Mouse (Mus musculus) CH12.LX (cell line): Measurements from ENCODE around the gene Htra2. TPM values are rescaled to one million over a fixed set of nuclear protein-coding genes. Genes with fewer than 3 reads are reported as not detected.

ENCODE experiments used
- DNase-seq: peaks from one replicate; pipeline ENCODE4 v3.0.0-alpha.2; 2013; ENCODE audit errors: extremely low read depth
- H3K27ac ChIP-seq: 2 replicates; pipeline ENCODE4 v1.5.1; 2012; ENCODE audit warnings: low read depth, mild to moderate bottlenecking, control low read depth, moderate library complexity; ENCODE audit not compliant: insufficient read depth
- H3K27me3 ChIP-seq: replicated peaks from 2 replicates; pipeline ENCODE3; 2012; ENCODE audit warnings: inconsistent platforms
- H3K36me3 ChIP-seq, 2 experiments: replicated peaks in 1 of 2; 2 replicates each; pipeline versions ENCODE3 to v1.6.1; 2012; ENCODE audit warnings: inconsistent platforms in 1 of 2, low read length in 1 of 2, mild to moderate bottlenecking in 1 of 2, mixed read lengths in 1 of 2, moderate library complexity in 1 of 2; ENCODE audit not compliant: control insufficient read depth in 1 of 2, insufficient read depth in 1 of 2
- H3K4me1 ChIP-seq, 2 experiments: 2 replicates each; pipeline ENCODE4 v1.6.1; 2012; ENCODE audit warnings: inconsistent platforms in 1 of 2, moderate library complexity in 1 of 2; ENCODE audit not compliant: insufficient read depth in 2 of 2, control insufficient read depth in 1 of 2
- H3K4me2 ChIP-seq: 2 replicates; pipeline ENCODE4 v1.6.1; 2012; ENCODE audit warnings: low read depth, mild to moderate bottlenecking, control low read depth; ENCODE audit not compliant: poor library complexity, insufficient read depth, severe bottlenecking
- H3K4me3 ChIP-seq, 3 experiments: fragments of 150-350 bp in 1 of 3; sonication (generic) in 1 of 3; replicated peaks in 1 of 3; 2 replicates each; pipeline versions ENCODE3 to v1.5.1; 2011 to 2012; ENCODE audit warnings: low read depth in 2 of 3, low read length in 2 of 3, mild to moderate bottlenecking in 2 of 3, moderate library complexity in 2 of 3, control low read depth in 1 of 3, improper control_type of control experiment in 1 of 3, inconsistent platforms in 1 of 3, mixed read lengths in 1 of 3; ENCODE audit not compliant: poor library complexity in 1 of 3
- H3K79me2 ChIP-seq: replicated peaks from 2 replicates; pipeline ENCODE4 v1.6.1; 2012; ENCODE audit warnings: mild to moderate bottlenecking, moderate library complexity; ENCODE audit not compliant: control insufficient read depth, poor library complexity, insufficient read depth, severe bottlenecking; ENCODE audit errors: extremely low read depth
- H3K9ac ChIP-seq: 2 replicates; pipeline ENCODE4 v1.6.1; 2012; ENCODE audit warnings: low read depth, mild to moderate bottlenecking, control low read depth, moderate library complexity; ENCODE audit not compliant: insufficient read depth
- H3K9me3 ChIP-seq: replicated peaks from 2 replicates; pipeline ENCODE3; 2012; ENCODE audit warnings: low read length, inconsistent platforms, mixed read lengths
- BHLHE40 ChIP-seq: IDR thresholded peaks from 2 replicates; pipeline ENCODE4 v1.6.1; 2011; ENCODE audit warnings: mild to moderate bottlenecking, low read depth, low read length, improper control_type of control experiment
- CHD1 ChIP-seq: IDR thresholded peaks from 2 replicates; pipeline ENCODE4 v1.6.1; 2012; ENCODE audit warnings: low read depth, low read length, improper control_type of control experiment, inconsistent platforms
- CTCF ChIP-seq, 2 experiments: IDR thresholded peaks in 1 of 2; conservative IDR thresholded peaks in 1 of 2; 2 replicates each; pipeline ENCODE4 v1.5.1; 2011 to 2012; ENCODE audit warnings: low read depth in 2 of 2, low read length in 2 of 2, improper control_type of control experiment in 1 of 2, inconsistent platforms in 1 of 2, mild to moderate bottlenecking in 1 of 2, moderate library complexity in 1 of 2
- EP300 ChIP-seq: IDR thresholded peaks from 2 replicates; pipeline ENCODE4 v1.6.1; 2011; ENCODE audit warnings: low read length, improper control_type of control experiment
- ETS1 ChIP-seq: conservative IDR thresholded peaks from 2 replicates; pipeline ENCODE4 v1.6.1; 2012; ENCODE audit warnings: low read depth, mild to moderate bottlenecking, inconsistent platforms, low read length, improper control_type of control experiment, moderate library complexity
- IRF4 ChIP-seq: IDR thresholded peaks from 2 replicates; pipeline ENCODE4 v1.6.1; 2014; ENCODE audit warnings: low read depth, mild to moderate bottlenecking, inconsistent platforms, low read length, improper control_type of control experiment
- JUN ChIP-seq: IDR thresholded peaks from 2 replicates; pipeline ENCODE4 v1.6.1; 2011; ENCODE audit warnings: low read depth, mild to moderate bottlenecking, low read length, improper control_type of control experiment, moderate library complexity; ENCODE audit not compliant: insufficient read depth
- KAT2A ChIP-seq: IDR thresholded peaks from 2 replicates; pipeline ENCODE4 v1.6.1; 2012; ENCODE audit warnings: low read length, improper control_type of control experiment, inconsistent platforms; ENCODE audit not compliant: insufficient replicate concordance
- MAX ChIP-seq: IDR thresholded peaks from 2 replicates; pipeline ENCODE4 v1.6.1; 2011; ENCODE audit warnings: low read length, improper control_type of control experiment
- MEF2A ChIP-seq: IDR thresholded peaks from 2 replicates; pipeline ENCODE4 v1.6.1; 2014; ENCODE audit warnings: low read depth, mild to moderate bottlenecking, inconsistent platforms, low read length, improper control_type of control experiment, borderline replicate concordance
- MXI1 ChIP-seq: IDR thresholded peaks from 2 replicates; pipeline ENCODE4 v1.6.1; 2011; ENCODE audit warnings: mild to moderate bottlenecking, low read depth, low read length, improper control_type of control experiment
- MYC ChIP-seq: IDR thresholded peaks from 2 replicates; pipeline ENCODE4 v1.6.1; 2011; ENCODE audit warnings: low read depth, mild to moderate bottlenecking, improper control_type of control experiment, low read length
- NRF1 ChIP-seq: IDR thresholded peaks from 2 replicates; pipeline ENCODE4 v1.6.1; 2014; ENCODE audit warnings: low read depth, mild to moderate bottlenecking, inconsistent platforms, low read length, improper control_type of control experiment, moderate library complexity
- POLR2A ChIP-seq: IDR thresholded peaks from 2 replicates; pipeline ENCODE4 v1.6.1; 2011; ENCODE audit warnings: low read depth, mild to moderate bottlenecking, improper control_type of control experiment, low read length
- RAD21 ChIP-seq: IDR thresholded peaks from 2 replicates; pipeline ENCODE4 v1.6.1; 2011; ENCODE audit warnings: low read depth, mild to moderate bottlenecking, low read length, improper control_type of control experiment, moderate library complexity
- RCOR1 ChIP-seq: conservative IDR thresholded peaks from 2 replicates; pipeline ENCODE4 v1.6.1; 2012; ENCODE audit warnings: low read depth, mild to moderate bottlenecking, inconsistent platforms, low read length, improper control_type of control experiment
- SIN3A ChIP-seq: IDR thresholded peaks from 2 replicates; pipeline ENCODE4 v1.6.1; 2012; ENCODE audit warnings: low read length, improper control_type of control experiment, inconsistent platforms
- SMC3 ChIP-seq: IDR thresholded peaks from 2 replicates; pipeline ENCODE4 v1.6.1; 2011; ENCODE audit warnings: low read depth, low read length, improper control_type of control experiment
- TBP ChIP-seq: conservative IDR thresholded peaks from 2 replicates; pipeline ENCODE4 v1.6.1; 2011; ENCODE audit warnings: low read depth, low read length, improper control_type of control experiment
- UBTF ChIP-seq: IDR thresholded peaks from 2 replicates; pipeline ENCODE4 v1.6.1; 2012; ENCODE audit warnings: low read depth, mild to moderate bottlenecking, inconsistent platforms, low read length, improper control_type of control experiment, moderate library complexity
- USF1 ChIP-seq: IDR thresholded peaks from 2 replicates; pipeline ENCODE4 v1.6.1; 2014; ENCODE audit warnings: low read depth, mild to moderate bottlenecking, inconsistent platforms, low read length, improper control_type of control experiment
- dilution Hi-C: fragments of 300-500 bp; cut with MboI; formaldehyde crosslinking; loops from 2 replicates; pipeline ENCODE4 v1.14.3; 2020; ENCODE audit warnings: low sequenced_read_pairs; ENCODE audit not compliant: extremely low pct_unique_long_range_greater_than_20kb, extremely low pct_ligation_motif_present
- in situ Hi-C: fragments of 300-500 bp; cut with MboI; formaldehyde crosslinking; loops from 3 replicates; pipeline ENCODE4 v1.14.3; 2019; ENCODE audit warnings: low sequenced_read_pairs, low pct_ligation_motif_present, low pct_unique_long_range_greater_than_20kb, mixed read lengths
- polyA plus RNA-seq: library from polyadenylated mRNA; unstranded; fragments of >175 nt; gene quantifications from 2 replicates; pipeline ENCODE4 v1.2.1, GENCODE M21; 2012; ENCODE audit warnings: low read depth; ENCODE audit not compliant: insufficient read length
- total RNA-seq, 2 experiments: library from RNA; depleted of rRNA; stranded (reverse); fragments of 300-350 nt in 1 of 2; fragments of >200 nt in 1 of 2; gene quantifications; 2 replicates each; pipeline ENCODE4 v1.2.3; 2012 to 2014

Gene Htra2
- total and polyA plus RNA-seq, 3 experiments, result 113 to 185 (median 137) TPM

DNA sequence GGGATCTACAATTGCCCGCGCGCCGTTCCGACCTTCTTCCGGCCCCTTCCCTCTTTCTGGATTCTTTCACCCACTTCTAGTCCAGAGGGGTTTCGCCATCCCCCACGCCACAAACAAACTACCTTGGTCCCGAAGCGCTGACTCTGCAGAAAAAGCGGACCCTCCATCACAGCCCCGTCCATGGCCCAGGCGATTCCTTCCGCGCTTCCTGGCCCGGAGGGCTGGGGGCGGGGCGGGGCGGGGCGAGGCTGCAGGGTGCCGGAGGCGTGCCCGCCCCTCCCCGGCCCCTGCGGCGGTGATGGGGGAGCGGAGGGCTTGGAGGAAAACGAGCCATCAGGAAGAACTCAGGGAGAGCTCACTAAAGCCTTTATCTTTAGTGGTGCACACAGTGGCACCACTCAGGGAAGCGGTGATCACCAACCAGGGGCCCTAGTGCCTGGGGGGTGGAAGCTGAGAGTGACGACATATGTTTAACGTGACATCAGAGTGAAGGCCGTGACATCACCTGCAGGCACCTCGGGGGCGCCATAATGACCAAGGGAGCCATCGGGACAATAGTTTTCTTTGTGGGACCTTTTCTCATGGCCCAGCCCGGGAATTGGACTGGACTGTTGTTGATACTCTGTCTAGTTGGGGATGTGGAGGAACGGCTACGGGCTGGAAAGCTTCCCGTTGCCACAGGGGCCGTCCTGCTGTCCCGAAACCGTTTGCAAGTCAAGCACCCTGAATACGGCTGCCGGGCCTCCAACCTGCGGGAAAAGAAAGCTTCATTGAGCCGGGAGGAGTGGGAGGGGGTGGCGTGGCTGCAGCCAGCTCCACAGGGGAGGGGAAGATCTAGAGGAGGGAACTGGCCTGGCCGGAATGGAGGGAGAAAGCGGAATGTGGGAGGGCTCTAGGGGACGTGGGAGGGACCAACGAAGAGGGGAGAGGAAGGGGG lies 21.6 kb downstream of the Htra2 start, which contains the start of the genes Dok1 and Loxl3 (continued):
- TF ChIP-seq MEF2A, result no peak
- TF ChIP-seq RCOR1, result no peak
- peak; percentile 34; the same call in 1 of the 2 replicates for TF ChIP-seq BHLHE40
- TF ChIP-seq EP300, result no peak

DNA sequence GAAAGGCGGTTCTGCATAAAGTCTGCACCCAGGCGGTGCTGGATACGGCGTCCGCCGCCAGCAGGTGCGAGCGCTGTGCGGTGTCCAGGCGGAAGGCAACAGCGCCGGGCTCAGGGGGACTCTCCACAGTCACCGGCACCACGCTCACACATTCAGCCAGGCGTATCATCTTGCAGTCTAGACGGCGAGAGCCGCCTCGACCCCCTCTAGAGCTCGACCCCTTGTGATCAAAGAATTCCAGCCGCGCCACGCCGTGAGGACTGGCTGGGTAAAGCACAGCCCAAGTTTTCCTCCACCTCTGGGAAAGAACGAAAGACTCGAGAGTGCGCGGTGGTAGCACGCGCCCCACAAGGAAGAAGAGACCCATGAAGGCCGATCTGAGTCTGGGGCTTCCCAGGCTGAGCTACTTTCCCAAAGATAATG lies 22.3 kb downstream of the Htra2 start:
- Histone ChIP-seq H3K79me2 (peaks cover 3% of the 10 kb centered on the region), H3K4me1 (peaks cover 12 to 53% of the 10 kb centered on the region in 2 experiments), H3K4me3 (peak overlapping the region; percentile 64 to 90 (median 80))
- TF ChIP-seq POLR2A (no peak), MAX (peak; percentile 32; the same call in 1 of the 2 replicates), KAT2A (no peak), SMC3 (no peak), CTCF (conservative IDR thresholded peaks at IDR 0.05 in 1 of 2, IDR thresholded peaks at IDR 0.05 in 1 of 2; ENCODE audit: low read depth in 2 of 2, low read length in 2 of 2) (peak in 1 of 2 experiments; percentile 12; a peak in 1 of 4 replicates), ETS1 (0 out of 2 replicates have a peak, but pooled peaks have one; percentile 8), SIN3A (no peak), USF1 (no peak), JUN (no peak), RAD21 (peak; percentile 5; the same call in 1 of the 2 replicates), MYC (no peak), BHLHE40 (0 out of 2 replicates have a peak, but pooled peaks have one; percentile 22), NRF1 (no peak), CHD1 (no peak), TBP (no peak), MEF2A (no peak), MXI1 (0 out of 2 replicates have a peak, but pooled peaks have one; percentile 41), UBTF (peak; percentile 76; the same call in 1 of the 2 replicates), IRF4 (0 out of 2 replicates have a peak, but pooled peaks have one; percentile 9)
- TF ChIP-seq, all 38 proteins: peak for 8
- peak overlapping the region; percentile 77 for H3K4me2 ChIP-seq
- H3K36me3 ChIP-seq, result peaks cover 13 to 35% of the 10 kb centered on the region in 2 experiments
- in situ Hi-C loops (no loop called here), dilution Hi-C loops (no loop called here)
- H3K9me3 ChIP-seq, result no peaks in the 10 kb centered on the region
- no peak overlapping the region for H3K27ac ChIP-seq
- H3K27me3 ChIP-seq, result peaks cover 8% of the 10 kb centered on the region
- peak overlapping the region; percentile 74 for H3K9ac ChIP-seq
- DNase-seq, result no peak
